Comparison of ENCODE assay signal across 9 mouse cellular contexts in genomic region chr12:61524183-61524651, GRCm38 (mm10). TPM values are rescaled to one million over a fixed set of nuclear protein-coding genes. Genes with fewer than 3 reads are reported as not detected.
DNase-seq lines count a peak whose midpoint lies in the region; ATAC-seq and TF ChIP-seq lines count a peak whose summit lies in the region.
"Had no signal": no experiment of that assay in that cellular context is flagged by ENCODE, and none has a peak within 500 bp of the region (broad histone marks: within the 10 kb centered on the region; RNA-seq: fewer than 3 reads in every experiment).

No protein-coding gene starts in this region.

- no peak for DNase-seq in kidney, adult 18-20 months
- DNase-seq in hindbrain, embryonic 11.5 days (ENCODE audit: low spot score) = peak; percentile 64
- peak; percentile 62 for DNase-seq in right cerebral cortex, postnatal 14 days
- DNase-seq in adrenal gland, adult 18-20 months (ENCODE audit: low spot score in 2 of 2) = no peak
- DNase-seq in spleen, adult 12 weeks (ENCODE audit: low spot score) = no peak

- peak overlapping the region; percentile 55 for H3K4me3 ChIP-seq in kidney, embryonic 14.5 days (ENCODE audit: low read length)
- H3K4me3 ChIP-seq in cortical plate, adult 2 months (ENCODE audit: insufficient read depth, low read length) = peak overlapping the region; percentile 49
- H3K4me3 ChIP-seq in hindbrain, embryonic 11.5 days (ENCODE audit: low read depth, low read length) = peak overlapping the region; percentile 56
- peak overlapping the region; percentile 59 for H3K4me3 ChIP-seq in limb, embryonic 12.5 days (replicated peaks)

- H3K27me3 ChIP-seq in kidney, embryonic 14.5 days (ENCODE audit: control insufficient read depth, insufficient read depth, low read length) = peaks cover 39% of the 10 kb centered on the region
- H3K27me3 ChIP-seq in hindbrain, embryonic 11.5 days (ENCODE audit: control insufficient read depth, insufficient read depth, low read length) = peaks cover 22% of the 10 kb centered on the region
- H3K27me3 ChIP-seq in limb, embryonic 12.5 days = peaks cover 50% of the 10 kb centered on the region

- TF ChIP-seq POLR2A in cortical plate, adult 2 months (IDR thresholded peaks at IDR 0.05; ENCODE audit: extremely low read depth, insufficient read depth, low read length) = 0 out of 2 replicates have a peak, but pooled peaks have one; percentile 10

- no peaks in the 10 kb centered on the region for H3K9me3 ChIP-seq in kidney, embryonic 14.5 days (ENCODE audit: control insufficient read depth, low read length)
- H3K9me3 ChIP-seq in hindbrain, embryonic 11.5 days (ENCODE audit: control insufficient read depth, low read length) = no peaks in the 10 kb centered on the region
- H3K9me3 ChIP-seq in limb, embryonic 12.5 days = no peaks in the 10 kb centered on the region

- no peak overlapping the region for H3K27ac ChIP-seq in kidney, embryonic 14.5 days (ENCODE audit: low read depth, low read length)
- H3K27ac ChIP-seq in cortical plate, adult 2 months (ENCODE audit: insufficient read depth, low read length) = peak overlapping the region; percentile 97
- H3K27ac ChIP-seq in hindbrain, embryonic 11.5 days (ENCODE audit: low read depth, low read length) = no peak overlapping the region
- H3K27ac ChIP-seq in limb, embryonic 12.5 days = no peak overlapping the region

- 0 out of 2 replicates have a peak overlapping the region, but pooled peaks have one; percentile 28 for H3K9ac ChIP-seq in kidney, embryonic 14.5 days (ENCODE audit: low read depth, low read length)
- H3K9ac ChIP-seq in hindbrain, embryonic 11.5 days (ENCODE audit: low read depth, low read length) = peak overlapping the region; percentile 42
- peak overlapping the region; percentile 42; the same call in 1 of the 2 replicates for H3K9ac ChIP-seq in limb, embryonic 12.5 days (replicated peaks)

- no peak; the same call in 1 of the 2 replicates for ATAC-seq in kidney, embryonic 14.5 days (ENCODE audit: low FRiP score, low TSS enrichment)
- no peak for ATAC-seq in hindbrain, embryonic 11.5 days (ENCODE audit: low FRiP score)
- no peak for ATAC-seq in limb, embryonic 12.5 days (ENCODE audit: insufficient number of reproducible peaks, insufficient read depth, low FRiP score, low TSS enrichment, low read depth)

- H3K4me1 ChIP-seq in kidney, embryonic 14.5 days (ENCODE audit: control insufficient read depth, insufficient read depth, low read length) = peaks cover 4% of the 10 kb centered on the region; the same call in 1 of the 2 replicates
- no peaks in the 10 kb centered on the region for H3K4me1 ChIP-seq in cortical plate, adult 2 months (ENCODE audit: control insufficient read depth, insufficient read depth, low read length)
- no peaks in the 10 kb centered on the region for H3K4me1 ChIP-seq in hindbrain, embryonic 11.5 days (replicated peaks; ENCODE audit: control insufficient read depth, insufficient read depth, low read length)
- H3K4me1 ChIP-seq in limb, embryonic 12.5 days (replicated peaks) = peaks cover 26% of the 10 kb centered on the region

- no peaks in the 10 kb centered on the region for H3K36me3 ChIP-seq in kidney, embryonic 14.5 days (ENCODE audit: control insufficient read depth, insufficient read depth, low read length)
- no peaks in the 10 kb centered on the region for H3K36me3 ChIP-seq in hindbrain, embryonic 11.5 days (ENCODE audit: control insufficient read depth, insufficient read depth, low read length)
- H3K36me3 ChIP-seq in limb, embryonic 12.5 days = no peaks in the 10 kb centered on the region

- H3K4me2 ChIP-seq in kidney, embryonic 14.5 days (replicated peaks; ENCODE audit: low read depth, low read length) = peak overlapping the region; percentile 77
- H3K4me2 ChIP-seq in hindbrain, embryonic 11.5 days (replicated peaks; ENCODE audit: low read depth, low read length) = peak overlapping the region; percentile 89
- H3K4me2 ChIP-seq in limb, embryonic 12.5 days = peak overlapping the region; percentile 81

- WGBS in kidney, embryonic 14.5 days = under 1% methylated on average over 33 of the region's 33 CpGs
- WGBS in hindbrain, embryonic 11.5 days = under 1% methylated on average over 33 of the region's 33 CpGs
- under 1% methylated on average over 33 of the region's 33 CpGs for WGBS in limb, embryonic 12.5 days

- no peak for TF ChIP-seq CTCF in cortical plate, adult 2 months (IDR thresholded peaks at IDR 0.05; ENCODE audit: extremely low read depth, insufficient read depth, low read length)

RNA-seq across cellular contexts. Expression of gene Lrfn5, which starts 1.3 kb away (rescaled TPM):
- 2.1 and 3.3 TPM in 2 replicates for polyA plus RNA-seq in kidney, embryonic 14.5 days (2014; fragmentation: Nextera tagmentation; extraction: Ambion mirVana)
- 51.8 and 52.8 TPM in 2 replicates for polyA plus RNA-seq in cortical plate, adult 2 months (2012; rRNA removed)
- 3.4 and 5.3 TPM in 2 replicates for polyA plus RNA-seq in hindbrain, embryonic 11.5 days (2014; fragmentation: Nextera tagmentation; extraction: Ambion mirVana)
- polyA plus RNA-seq in limb, embryonic 12.5 days (2016; fragmentation: Nextera tagmentation; extraction: Ambion mirVana) = 1.6 and 2.8 TPM in 2 replicates
- total RNA-seq in adrenal gland, adult 18-20 months (2021) = under 1 TPM in 1 of 2 experiments, not detected in 1; 0.10 TPM
- total RNA-seq: liver, adult 2 months had no signal
- polyA plus RNA-seq: liver, adult 2 months had no signal

Comparison
In these comparisons a context has a peak if more than half of its experiments do, and no peak if none do; other contexts are left out.
1. DNase-seq: peak in hindbrain, embryonic 11.5 days (single experiment) and right cerebral cortex, postnatal 14 days (single experiment); none in kidney, adult 18-20 months (single experiment), adrenal gland, adult 18-20 months (0 of 2) and spleen, adult 12 weeks (single experiment).
2. Peak in every context shown above with its lines, with median percentiles within 50 percentile points of each other: H3K4me2 ChIP-seq, H3K4me3 ChIP-seq and H3K9ac ChIP-seq.